Mouse (Mus musculus) liver, adult (tissue): ENCODE data around the gene Kif21a.

Source experiments
- GATA4 ChIP-seq: IDR thresholded peaks from 2 replicates; pipeline ENCODE4 v1.6.1; 2014; ENCODE audit warnings: mild to moderate bottlenecking, low read length; ENCODE audit not compliant: insufficient replicate concordance

Gene Kif21a

GRCm38 (mm10) chr15:90992388-90992787, 57.4 kb downstream of the Kif21a start:
- peak; percentile 22; the same call in 1 of the 2 replicates for TF ChIP-seq GATA4

- no peak for TF ChIP-seq GATA4
Observed at GRCm38 (mm10) chr15:90991843-90992242, 57.9 kb downstream of the Kif21a start.

GRCm38 (mm10) chr15:90987714-90988250, 62.0 kb downstream of the Kif21a start:
- no peak for TF ChIP-seq GATA4

GRCm38 (mm10) chr15:90975914-90976313, 73.8 kb downstream of the Kif21a start:
- no peak for TF ChIP-seq GATA4

- no peak for TF ChIP-seq GATA4
Observed at GRCm38 (mm10) chr15:90971914-90972767, 77.6 kb downstream of the Kif21a start.

GRCm38 (mm10) chr15:90963320-90963719, 86.4 kb downstream of the Kif21a start:
- TF ChIP-seq GATA4 = no peak

- no peak for TF ChIP-seq GATA4
Observed at GRCm38 (mm10) chr15:90962548-90962947, 87.2 kb downstream of the Kif21a start.

GRCm38 (mm10) chr15:90960831-90961554, 88.8 kb downstream of the Kif21a start:
- no peak for TF ChIP-seq GATA4

GRCm38 (mm10) chr15:90951383-90951782, 98.4 kb downstream of the Kif21a start:
- TF ChIP-seq GATA4 = no peak

- no peak for TF ChIP-seq GATA4
Observed at GRCm38 (mm10) chr15:90938469-90938868, 111.3 kb downstream of the Kif21a start.

GRCm38 (mm10) chr15:90935579-90935978, 114.2 kb downstream of the Kif21a start:
- no peak for TF ChIP-seq GATA4

GRCm38 (mm10) chr15:90931451-90931850, 118.3 kb downstream of the Kif21a start:
- no peak for TF ChIP-seq GATA4

- TF ChIP-seq GATA4 = no peak
Observed at GRCm38 (mm10) chr15:90929043-90929442, 120.7 kb downstream of the Kif21a start.

GRCm38 (mm10) chr15:90896480-90896879, 153.3 kb downstream of the Kif21a start:
- no peak for TF ChIP-seq GATA4

GRCm38 (mm10) chr15:90887466-90887865, 162.3 kb downstream of the Kif21a start:
- TF ChIP-seq GATA4 = no peak
